Mouse (Mus musculus): Measurements from ENCODE around the gene Taar2. TPM values are rescaled to one million over a fixed set of nuclear protein-coding genes. Genes with fewer than 3 reads are reported as not detected.
A peak's percentile ranks its signal among the peaks of the same experiment; 100 is the strongest.

The Taar2 gene
- polyA plus RNA-seq (2017; shearing (Covaris generic)), result not detected

- no peak for ATAC-seq
These were observed at the start of gene Taar2 for GRCm38 (mm10) chr10:23938312-23938711. TSS of gene Taar2 (plus strand) at chr10:23938572.

GRCm38 (mm10) chr10:23892987-23893386 lies 45.4 kb upstream of the Taar2 start:
- no peak for ATAC-seq

GRCm38 (mm10) chr10:23894601-23895349 lies 43.6 kb upstream of the Taar2 start, which contains the start of gene Vnn1:
TSS of gene Vnn1 (plus strand) at chr10:23894688.
- ATAC-seq, result no peak

GRCm38 (mm10) chr10:23895376-23895775 lies 43.0 kb upstream of the Taar2 start:
- ATAC-seq, result no peak

- no peak for ATAC-seq
These were observed 37.3 kb upstream of the Taar2 start for GRCm38 (mm10) chr10:23901119-23901518.

GRCm38 (mm10) chr10:23905661-23906060 lies 32.7 kb upstream of the Taar2 start:
- no peak for ATAC-seq

GRCm38 (mm10) chr10:23920056-23920455 lies 18.3 kb upstream of the Taar2 start, which contains the start of gene Taar1:
TSS of gene Taar1 (plus strand) at chr10:23920356.
- no peak for ATAC-seq

- ATAC-seq, result no peak
These were observed 15.9 kb upstream of the Taar2 start for GRCm38 (mm10) chr10:23922468-23922867.

- ATAC-seq, result no peak
These were observed 14.4 kb upstream of the Taar2 start for GRCm38 (mm10) chr10:23923941-23924340.

- ATAC-seq, result no peak
These were observed 759 bp upstream of the Taar2 start for GRCm38 (mm10) chr10:23937613-23938012.

- ATAC-seq, result no peak
These were observed 4.1 kb downstream of the Taar2 start for GRCm38 (mm10) chr10:23942465-23942864.

- ATAC-seq, result no peak
These were observed 9.7 kb downstream of the Taar2 start for GRCm38 (mm10) chr10:23948026-23948425.

- no peak for ATAC-seq
These were observed 11.2 kb downstream of the Taar2 start, which contains the start of gene Taar3 for GRCm38 (mm10) chr10:23949508-23950005. TSS of gene Taar3 (plus strand) at chr10:23949558.

- ATAC-seq, result no peak
These were observed 13.3 kb downstream of the Taar2 start for GRCm38 (mm10) chr10:23951714-23952113.

- ATAC-seq, result no peak
These were observed 20.7 kb downstream of the Taar2 start for GRCm38 (mm10) chr10:23959071-23959470.

GRCm38 (mm10) chr10:23960444-23960915 lies 22.1 kb downstream of the Taar2 start, which contains the start of gene Taar4:
TSS of gene Taar4 (plus strand) at chr10:23960494.
- no peak for ATAC-seq

GRCm38 (mm10) chr10:23963444-23963843 lies 25.1 kb downstream of the Taar2 start:
- ATAC-seq, result no peak

GRCm38 (mm10) chr10:23964921-23965610 lies 26.7 kb downstream of the Taar2 start:
- peak; percentile 39 for ATAC-seq

- ATAC-seq, result no peak
These were observed 32.3 kb downstream of the Taar2 start, which contains the start of gene Taar5 for GRCm38 (mm10) chr10:23970656-23971165. TSS of gene Taar5 (plus strand) at chr10:23970706.

GRCm38 (mm10) chr10:23971256-23971655 lies 32.9 kb downstream of the Taar2 start:
- ATAC-seq, result no peak

GRCm38 (mm10) chr10:23977958-23978357 lies 39.6 kb downstream of the Taar2 start:
- no peak for ATAC-seq

- ATAC-seq, result no peak
These were observed 40.7 kb downstream of the Taar2 start for GRCm38 (mm10) chr10:23978901-23979705.
